Mouse (Mus musculus) myocyte (in vitro differentiated cells): ENCODE data around the gene Cox4i1. TPM values are rescaled to one million over a fixed set of nuclear protein-coding genes. Genes with fewer than 3 reads are reported as not detected.

Experiments used
- H3K27me3 ChIP-seq: one replicate; pipeline ENCODE4 v1.6.1; 2011; ENCODE audit not compliant: control insufficient read depth, insufficient read depth, insufficient read length
- H3K36me3 ChIP-seq: one replicate; pipeline ENCODE4 v1.6.1; 2011; ENCODE audit not compliant: control insufficient read depth, insufficient read depth
- H3K4me2 ChIP-seq: one replicate; pipeline ENCODE4 v1.6.1; 2011; ENCODE audit warnings: low read depth, control low read depth
- H3K4me3 ChIP-seq: one replicate; pipeline ENCODE4 v1.5.1; 2011; ENCODE audit warnings: mild to moderate bottlenecking, control low read depth, moderate library complexity
- H3K79me2 ChIP-seq: one replicate; pipeline ENCODE4 v1.6.1; 2011; ENCODE audit not compliant: control insufficient read depth, insufficient read depth
- H3ac ChIP-seq: one replicate; pipeline ENCODE4 v1.6.1; 2011; ENCODE audit not compliant: control insufficient read depth, insufficient read length
- CEBPB ChIP-seq: IDR thresholded peaks from 2 replicates; pipeline ENCODE4 v1.6.1; 2011; ENCODE audit warnings: mild to moderate bottlenecking, moderate library complexity; ENCODE audit not compliant: poor library complexity, insufficient read depth, severe bottlenecking
- E2F4 ChIP-seq: IDR thresholded peaks from one replicate; pipeline ENCODE4 v1.6.1; 2011; ENCODE audit warnings: mild to moderate bottlenecking, control low read depth, moderate library complexity; ENCODE audit not compliant: insufficient read depth
- MAX ChIP-seq: IDR thresholded peaks from one replicate; pipeline ENCODE4 v1.6.1; 2011; ENCODE audit warnings: low read depth, mild to moderate bottlenecking, control low read depth
- MYOD1 ChIP-seq, 3 experiments: IDR thresholded peaks; one replicate each; pipeline ENCODE4 v1.6.1; 2011; ENCODE audit warnings: control low read depth in 2 of 3, low read depth in 2 of 3, mild to moderate bottlenecking in 2 of 3, moderate library complexity in 1 of 3; ENCODE audit not compliant: insufficient read length in 2 of 3, control insufficient read depth in 1 of 3
- MYOG ChIP-seq, 3 experiments: IDR thresholded peaks; one replicate each; pipeline ENCODE4 v1.6.1; 2011; ENCODE audit warnings: control low read depth in 2 of 3, low read depth in 2 of 3, mild to moderate bottlenecking in 2 of 3; ENCODE audit not compliant: insufficient read length in 2 of 3, control insufficient read depth in 1 of 3, insufficient read depth in 1 of 3
- POLR2A ChIP-seq: IDR thresholded peaks from one replicate; pipeline ENCODE4 v1.6.1; 2011; ENCODE audit warnings: low read depth, mild to moderate bottlenecking, control low read depth, moderate library complexity; ENCODE audit not compliant: insufficient read length
- POLR2AphosphoS2 ChIP-seq: IDR thresholded peaks from one replicate; pipeline ENCODE4 v1.6.1; 2011; ENCODE audit warnings: low read depth, control low read depth; ENCODE audit not compliant: insufficient read length
- REST ChIP-seq: IDR thresholded peaks from one replicate; pipeline ENCODE4 v1.6.1; 2011; ENCODE audit warnings: mild to moderate bottlenecking, control low read depth, moderate library complexity; ENCODE audit not compliant: insufficient read depth, insufficient read length
- SRF ChIP-seq: IDR thresholded peaks from one replicate; pipeline ENCODE4 v1.6.1; 2011; ENCODE audit warnings: low read depth; ENCODE audit not compliant: control insufficient read depth, insufficient read length
- TCF12 ChIP-seq: IDR thresholded peaks from one replicate; pipeline ENCODE4 v1.6.1; 2011; ENCODE audit warnings: mild to moderate bottlenecking, control low read depth; ENCODE audit not compliant: poor library complexity, insufficient read depth, severe bottlenecking
- TCF3 ChIP-seq: IDR thresholded peaks from one replicate; pipeline ENCODE4 v1.6.1; 2011; ENCODE audit warnings: low read depth, control low read depth; ENCODE audit not compliant: insufficient read length
- USF1 ChIP-seq: IDR thresholded peaks from one replicate; pipeline ENCODE4 v1.6.1; 2011; ENCODE audit warnings: low read depth, mild to moderate bottlenecking, control low read depth, moderate library complexity
- polyA plus RNA-seq: library from polyadenylated mRNA; unstranded; fragments of >200 nt; fragmentation: generic; extraction: Trizol; gene quantifications from one replicate; pipeline ENCODE4 v1.2.1, GENCODE M21; 2012; ENCODE audit warnings: missing spikeins

Gene Cox4i1
- polyA plus RNA-seq, 1 experiment: 1,903 TPM

DNA sequence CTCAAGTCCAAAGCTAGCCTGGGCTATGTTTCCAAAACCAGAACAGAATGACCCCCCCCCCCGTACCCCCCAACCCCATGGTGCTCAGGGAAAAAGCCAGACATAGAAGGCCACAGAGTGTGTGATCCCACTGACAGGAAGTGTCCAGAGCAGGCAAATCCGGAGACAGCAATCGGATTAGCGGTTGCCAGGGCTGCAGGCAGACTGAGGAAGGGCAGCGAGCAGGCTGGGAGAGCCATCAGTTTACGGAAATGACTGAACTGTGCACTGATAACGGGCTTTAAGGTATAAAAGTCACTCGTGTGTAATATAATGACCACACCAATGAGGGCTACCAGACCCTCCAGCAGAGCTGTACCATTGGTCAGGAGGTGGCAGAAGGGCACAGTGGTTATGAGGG is 26.8 kb upstream of the Cox4i1 start:
- no peaks in the 10 kb centered on the region for H3K27me3 ChIP-seq
- no peak for TF ChIP-seq SRF
- TF ChIP-seq CEBPB: no peak
- no peak for TF ChIP-seq POLR2A
- no peak for TF ChIP-seq USF1
- no peaks in the 10 kb centered on the region for H3K36me3 ChIP-seq
- no peaks in the 10 kb centered on the region for H3K79me2 ChIP-seq
- H3K4me3 ChIP-seq: no peak overlapping the region
- H3ac ChIP-seq: no peak overlapping the region
- H3K4me2 ChIP-seq: no peak overlapping the region

DNA sequence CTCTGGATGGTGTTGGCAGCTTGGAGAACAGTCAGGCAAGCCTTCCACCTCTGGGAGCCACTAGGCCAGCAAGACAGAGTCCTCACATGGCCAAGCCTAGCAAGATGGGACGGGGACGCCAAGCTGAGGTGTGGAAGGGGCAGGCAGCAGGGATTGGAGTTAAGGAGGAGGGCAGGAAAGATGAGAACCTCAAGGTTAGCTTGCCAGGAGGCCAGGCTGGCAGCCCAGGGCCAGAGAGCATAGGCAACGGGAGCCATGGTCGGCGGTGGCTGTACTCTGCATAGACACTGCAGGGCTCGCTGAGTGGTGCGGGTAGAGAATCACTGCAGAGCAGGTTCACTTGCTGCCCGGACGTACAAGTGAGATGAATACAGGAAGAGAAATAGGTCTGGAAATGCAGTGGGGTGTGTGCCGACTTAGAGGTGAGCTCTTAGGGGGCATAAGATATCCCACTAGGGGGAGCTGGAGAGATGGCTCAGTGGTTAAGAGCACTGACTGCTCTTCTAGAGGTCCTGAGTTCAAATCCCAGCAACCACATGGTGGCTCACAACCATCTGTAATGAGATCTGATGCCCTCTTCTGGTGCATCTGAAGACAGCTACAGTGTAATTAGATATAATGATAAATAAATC is 25.9 kb upstream of the Cox4i1 start:
- no peak for TF ChIP-seq USF1
- no peak for TF ChIP-seq TCF12
- TF ChIP-seq TCF3: no peak
- TF ChIP-seq MAX: no peak
- no peak for TF ChIP-seq CEBPB
- TF ChIP-seq POLR2AphosphoS2: no peak
- no peak for TF ChIP-seq E2F4
- no peak for TF ChIP-seq MYOG (IDR thresholded peaks at IDR 0.05; ENCODE audit: control insufficient read depth in 1 of 3, insufficient read depth in 1 of 3, insufficient read length in 2 of 3, low read depth in 2 of 3)
- TF ChIP-seq MYOD1 (IDR thresholded peaks at IDR 0.05; ENCODE audit: control insufficient read depth in 1 of 3, insufficient read length in 2 of 3, low read depth in 2 of 3): no peak

GRCm38 (mm10) chr8:120644663-120645062 is 23.4 kb upstream of the Cox4i1 start:
- TF ChIP-seq MYOD1 (IDR thresholded peaks at IDR 0.05; ENCODE audit: control insufficient read depth in 1 of 3, insufficient read length in 2 of 3, low read depth in 2 of 3) (no peak), TCF3 (no peak)
- H3K4me2 ChIP-seq: peak overlapping the region; percentile 7
- no peaks in the 10 kb centered on the region for H3K36me3 ChIP-seq
- H3K79me2 ChIP-seq: no peaks in the 10 kb centered on the region
- H3ac ChIP-seq: no peak overlapping the region
- H3K4me3 ChIP-seq: no peak overlapping the region
- H3K27me3 ChIP-seq: no peaks in the 10 kb centered on the region

More for the DNA sequence above, 25.9 kb upstream of the Cox4i1 start:
- Histone ChIP-seq H3K36me3 (no peaks in the 10 kb centered on the region), H3K4me3 (no peak overlapping the region), H3K4me2 (no peak overlapping the region), H3ac (no peak overlapping the region), H3K79me2 (no peaks in the 10 kb centered on the region), H3K27me3 (no peaks in the 10 kb centered on the region)

- Histone ChIP-seq H3ac (no peak within 1 kb of the TSS), H3K4me3 (no peak within 1 kb of the TSS), H3K4me2 (no peak within 1 kb of the TSS), H3K27me3 (no peaks in the 10 kb centered on the region), H3K79me2 (no peaks in the 10 kb centered on the region), H3K36me3 (no peaks in the 10 kb centered on the region)
- no peak for TF ChIP-seq TCF3
- TF ChIP-seq POLR2AphosphoS2: no peak
- TF ChIP-seq TCF12: no peak
- TF ChIP-seq SRF: no peak
- TF ChIP-seq MYOD1 (IDR thresholded peaks at IDR 0.05; ENCODE audit: control insufficient read depth in 1 of 3, insufficient read length in 2 of 3, low read depth in 2 of 3): no peak
- no peak for TF ChIP-seq POLR2A
- no peak for TF ChIP-seq E2F4
- TF ChIP-seq MYOG (IDR thresholded peaks at IDR 0.05; ENCODE audit: control insufficient read depth in 1 of 3, insufficient read depth in 1 of 3, insufficient read length in 2 of 3, low read depth in 2 of 3): no peak
- no peak for TF ChIP-seq USF1
- no peak for TF ChIP-seq CEBPB
- TF ChIP-seq REST: no peak
- no peak for TF ChIP-seq MAX
Measured at GRCm38 (mm10) chr8:120647532-120647931, 20.5 kb upstream of the Cox4i1 start, which contains the start of gene 1190005I06Rik. Gene 1190005I06Rik, minus strand, starts transcription at chr8:120647632.

DNA sequence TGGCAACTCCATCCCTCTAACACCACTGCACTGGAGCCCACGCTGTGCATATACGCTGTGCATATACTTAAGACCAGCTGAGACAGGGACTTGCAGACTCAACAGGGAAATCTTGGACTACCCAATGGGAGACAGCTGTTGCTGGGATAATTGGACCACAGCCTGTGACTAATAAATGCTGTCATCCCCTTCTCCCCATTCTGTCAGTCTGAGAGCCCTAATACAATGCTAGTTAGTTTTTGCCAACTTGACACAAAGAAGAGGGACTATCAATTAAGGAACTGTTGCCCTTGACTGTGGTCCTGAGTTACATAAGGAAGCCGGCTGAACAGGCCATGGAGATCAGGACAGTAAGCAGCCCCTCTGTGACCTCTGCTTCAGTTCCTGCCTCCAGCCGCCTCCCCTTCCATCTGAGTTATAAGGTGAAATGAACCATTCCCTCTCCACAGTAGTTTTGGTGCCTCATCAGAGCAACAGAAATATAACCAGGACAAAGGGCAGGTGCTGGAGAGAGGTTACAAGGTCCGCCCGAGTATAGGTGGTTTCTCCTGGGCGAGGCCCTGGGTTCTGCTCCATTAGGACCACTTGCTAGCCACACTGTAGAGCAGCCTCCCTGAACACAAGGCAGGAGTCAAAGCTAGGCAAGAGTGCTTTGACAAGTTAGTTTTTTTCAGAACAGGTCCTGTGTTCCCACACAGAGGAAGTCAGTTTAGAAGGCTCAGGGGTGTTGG is 11.5 kb upstream of the Cox4i1 start:
- TF ChIP-seq POLR2AphosphoS2 (no peak), MAX (no peak), REST (no peak), SRF (no peak), POLR2A (no peak), TCF12 (no peak), MYOD1 (IDR thresholded peaks at IDR 0.05; ENCODE audit: control insufficient read depth in 1 of 3, insufficient read length in 2 of 3, low read depth in 2 of 3) (no peak), CEBPB (no peak), MYOG (IDR thresholded peaks at IDR 0.05; ENCODE audit: control insufficient read depth in 1 of 3, insufficient read depth in 1 of 3, insufficient read length in 2 of 3, low read depth in 2 of 3) (no peak), USF1 (no peak), TCF3 (no peak), E2F4 (no peak)
- peaks cover 10% of the 10 kb centered on the region for H3K79me2 ChIP-seq
- no peaks in the 10 kb centered on the region for H3K27me3 ChIP-seq
- no peak overlapping the region for H3K4me2 ChIP-seq
- no peak overlapping the region for H3K4me3 ChIP-seq
- no peak overlapping the region for H3ac ChIP-seq
- H3K36me3 ChIP-seq: peaks cover 19% of the 10 kb centered on the region
